ENCODE assay signal across 8 mouse cellular contexts in the genomic region with DNA sequence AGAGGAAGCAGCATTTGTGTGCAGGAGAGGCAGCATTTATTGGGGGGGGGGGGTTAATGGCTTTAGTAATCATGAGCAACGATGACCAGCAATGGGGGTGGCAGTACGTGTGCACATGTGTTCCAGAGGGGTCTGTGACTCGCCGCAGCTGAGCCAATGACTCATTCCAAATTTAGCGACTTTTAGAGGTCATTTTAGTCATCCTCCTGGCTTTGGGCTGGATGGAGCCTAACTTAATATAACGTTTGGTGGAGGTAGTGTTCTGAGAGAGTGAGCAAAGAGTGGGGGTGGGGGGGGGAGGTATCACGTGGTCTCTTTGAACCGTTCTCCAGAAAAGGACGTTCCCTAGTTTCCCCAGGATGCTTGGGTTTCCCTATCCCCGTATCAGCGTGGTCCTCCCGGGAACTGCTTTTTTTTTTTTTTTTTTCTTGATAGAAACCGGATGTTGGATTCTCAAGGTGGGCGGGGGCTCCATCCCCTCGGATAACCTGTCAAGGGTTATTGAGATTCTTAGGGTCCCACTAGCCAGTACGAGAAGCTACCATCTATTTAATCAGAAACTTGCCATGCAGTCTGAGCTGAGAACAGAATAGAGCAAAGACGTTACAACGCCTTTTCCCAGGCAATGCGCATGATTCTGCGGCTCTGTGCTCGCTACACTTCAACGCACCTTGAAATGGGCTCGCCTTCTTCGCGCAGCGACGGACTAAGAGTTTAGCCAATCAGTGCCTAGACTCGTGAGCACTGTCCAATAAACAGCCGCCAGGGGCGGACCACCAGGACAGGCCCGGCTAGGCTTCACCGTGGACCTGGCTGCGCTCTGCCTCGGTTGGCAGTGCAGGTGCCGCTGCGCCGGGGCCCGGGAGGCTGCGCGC. TPM values are rescaled to one million over a fixed set of nuclear protein-coding genes. Genes with fewer than 3 reads are reported as not detected.
A peak's percentile ranks its signal among the peaks of the same experiment; 100 is the strongest.
DNase-seq lines count a peak whose midpoint lies in the region; ATAC-seq and TF ChIP-seq lines count a peak whose summit lies in the region.

Igsf9b (plus strand) TSS at position 794 of the 875 bp plus-strand sequence.

- no peaks in the 10 kb centered on the region for H3K27me3 ChIP-seq in hindbrain, postnatal 0 days (ENCODE audit: insufficient read depth, low read length)

- peak within 1 kb of the TSS; percentile 74 for H3K4me3 ChIP-seq in hindbrain, postnatal 0 days (ENCODE audit: low read length)

- peak within 1 kb of the TSS; percentile 82 for H3K27ac ChIP-seq in hindbrain, postnatal 0 days

- intact Hi-C loops in gastrocnemius, postnatal 14 days (cut with DNase I; ENCODE audit: low total_unique reads): no loop called here

- no peaks in the 10 kb centered on the region for H3K36me3 ChIP-seq in hindbrain, postnatal 0 days (ENCODE audit: insufficient read depth, low read length)

- no peaks in the 10 kb centered on the region for H3K9me3 ChIP-seq in hindbrain, postnatal 0 days (ENCODE audit: low read length)

- TF ChIP-seq CTCF in hindbrain, postnatal 0 days (IDR thresholded peaks at IDR 0.05; ENCODE audit: low read depth): peak; percentile 36

- WGBS in hindbrain, postnatal 0 days: under 1% methylated on average over 40 of the region's 40 CpGs

- peak; percentile 92 for DNase-seq in adrenal gland, adult 8-10 months
- peak; percentile 96 for DNase-seq in embryo, embryonic 10.5 days (ENCODE audit: low spot score)
- peak; percentile 89 for DNase-seq in gastrocnemius, postnatal 14 days
- DNase-seq in hindbrain, postnatal 0 days (ENCODE audit: low spot score): peak; percentile 98
- peak; percentile 95 to 97 for DNase-seq in layer of hippocampus, postnatal 36 days
- DNase-seq in lung, postnatal 14 days: peak; percentile 86
- DNase-seq in right cerebral cortex, adult 18-20 months: peak; percentile 98
- DNase-seq in yolk sac, embryonic 10.5 days (ENCODE audit: low spot score): peak; percentile 85

- peak within 1 kb of the TSS; percentile 65 for H3K9ac ChIP-seq in hindbrain, postnatal 0 days (replicated peaks; ENCODE audit: low read length)

- H3K4me2 ChIP-seq in hindbrain, postnatal 0 days (ENCODE audit: low read depth, low read length): peak within 1 kb of the TSS; percentile 83

- peak; percentile 98 for ATAC-seq in hindbrain, postnatal 0 days

- peaks cover 25% of the 10 kb centered on the region for H3K4me1 ChIP-seq in hindbrain, postnatal 0 days (ENCODE audit: insufficient read depth, low read length)

RNA-seq across cellular contexts. Expression of gene Igsf9b, which starts in this region (rescaled TPM):
- 1 to 10 TPM; 3.5 to 8.2 (median 5.9) TPM for total RNA-seq in adrenal gland, adult 8-10 months (2022)
- total RNA-seq in gastrocnemius, postnatal 14 days (2021): 1 to 10 TPM; 2.8 to 5.5 TPM
- 86.5 and 89.9 TPM in 2 replicates for total RNA-seq in hindbrain, postnatal 0 days (2014; rRNA removed)
- 20.4 and 21.4 TPM in 2 replicates for polyA plus RNA-seq in hindbrain, postnatal 0 days (2015; fragmentation: Nextera tagmentation; extraction: Ambion mirVana)
- 10 to 100 TPM; 25.7 to 29.2 TPM for total RNA-seq in layer of hippocampus, postnatal 36 days (2021)

Comparison
In these comparisons a context has a peak if more than half of its experiments do, and no peak if none do; other contexts are left out.
1. Peak in every context shown above with its lines: DNase-seq, ATAC-seq, H3K4me3 ChIP-seq and H3K27ac ChIP-seq.